In the genomic region with DNA sequence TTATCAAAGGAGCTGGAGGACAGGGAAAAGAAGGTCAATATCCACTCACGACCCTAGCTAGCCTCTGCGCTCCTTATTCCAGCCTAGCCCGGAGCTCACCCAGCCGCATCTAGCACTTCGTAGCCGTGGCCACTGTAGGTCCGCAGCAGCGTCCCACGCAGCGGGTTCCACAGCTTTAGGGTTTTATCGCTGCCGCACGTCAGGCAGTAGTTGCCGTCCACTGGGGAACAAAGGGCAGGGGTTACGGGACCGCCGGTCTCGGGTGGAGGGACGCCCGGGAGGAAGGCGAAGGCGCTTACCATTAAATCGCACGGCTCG, we compare ENCODE assay signal across 8 mouse cellular contexts. TPM values are rescaled to one million over a fixed set of nuclear protein-coding genes. Genes with fewer than 3 reads are reported as not detected.
A peak's percentile ranks its signal among the peaks of the same experiment; 100 is the strongest.
DNase-seq lines count a peak whose midpoint lies in the region; ATAC-seq lines count a peak whose summit lies in the region.
"Had no signal": no experiment of that assay in that cellular context is flagged by ENCODE, and none has a peak within 500 bp of the region (broad histone marks: within the 10 kb centered on the region; RNA-seq: fewer than 3 reads in every experiment).

No protein-coding gene starts in this region.

- peaks cover 18% of the 10 kb centered on the region; the same call in 1 of the 2 replicates for H3K4me1 ChIP-seq in neural tube, embryonic 11.5 days (ENCODE audit: control insufficient read depth, insufficient read depth, low read length)
- H3K4me1 ChIP-seq in intestine, embryonic 15.5 days (replicated peaks) = peaks cover 19% of the 10 kb centered on the region
- H3K4me1 ChIP-seq in neural tube, embryonic 14.5 days (ENCODE audit: control insufficient read depth, insufficient read depth, low read length) = peaks cover 13% of the 10 kb centered on the region; the same call in 1 of the 2 replicates

- peaks cover 3% of the 10 kb centered on the region for H3K36me3 ChIP-seq in neural tube, embryonic 11.5 days (ENCODE audit: control insufficient read depth, insufficient read depth, low read length)
- H3K36me3 ChIP-seq in intestine, embryonic 15.5 days = peaks cover 12% of the 10 kb centered on the region
- H3K36me3 ChIP-seq in neural tube, embryonic 14.5 days (ENCODE audit: control insufficient read depth, insufficient read depth, low read length) = peaks cover 16% of the 10 kb centered on the region

- peak overlapping the region; percentile 86 for H3K9ac ChIP-seq in neural tube, embryonic 11.5 days (ENCODE audit: low read length)
- H3K9ac ChIP-seq in intestine, embryonic 15.5 days = peak overlapping the region; percentile 91
- peak overlapping the region; percentile 76 for H3K9ac ChIP-seq in neural tube, embryonic 14.5 days (replicated peaks; ENCODE audit: low read depth, low read length)

- no peak for DNase-seq in neural tube, embryonic 11.5 days (ENCODE audit: low spot score)
- no peak for DNase-seq in neural tube, embryonic 10.5 days (ENCODE audit: extremely low spot score, low spot score)
- DNase-seq in adrenal gland, adult 8-10 months = no peak
- DNase-seq in layer of hippocampus, adult 9-10 months (ENCODE audit: low spot score) = no peak

- 2% methylated on average over 25 of the region's 25 CpGs for WGBS in neural tube, embryonic 11.5 days
- under 1% methylated on average over 25 of the region's 25 CpGs for WGBS in intestine, embryonic 15.5 days
- WGBS in neural tube, embryonic 14.5 days = under 1% methylated on average over 25 of the region's 25 CpGs

- H3K27ac ChIP-seq in neural tube, embryonic 11.5 days (ENCODE audit: low read depth, low read length) = no peak overlapping the region
- peak overlapping the region; percentile 83 for H3K27ac ChIP-seq in intestine, embryonic 15.5 days
- 0 out of 2 replicates have a peak overlapping the region, but pooled peaks have one; percentile 28 for H3K27ac ChIP-seq in neural tube, embryonic 14.5 days (ENCODE audit: low read depth, low read length)

- ATAC-seq in neural tube, embryonic 11.5 days (ENCODE audit: insufficient read depth, low FRiP score, low TSS enrichment) = no peak
- peak; percentile 27; the same call in 1 of the 2 replicates for ATAC-seq in erythroid progenitor cell, adult 5-6 weeks (replicated peaks; ENCODE audit: low FRiP score, poor library complexity, severe bottlenecking)
- no peak for ATAC-seq in intestine, embryonic 15.5 days
- no peak for ATAC-seq in neural tube, embryonic 14.5 days (ENCODE audit: low read depth)

- H3K9me3 ChIP-seq in neural tube, embryonic 11.5 days (ENCODE audit: control insufficient read depth, low read length) = no peaks in the 10 kb centered on the region
- no peaks in the 10 kb centered on the region for H3K9me3 ChIP-seq in intestine, embryonic 15.5 days
- no peaks in the 10 kb centered on the region for H3K9me3 ChIP-seq in neural tube, embryonic 14.5 days (ENCODE audit: control insufficient read depth, low read length)

- H3K4me3 ChIP-seq in neural tube, embryonic 11.5 days (ENCODE audit: low read depth, low read length) = peak overlapping the region; percentile 90
- H3K4me3 ChIP-seq in intestine, embryonic 15.5 days (replicated peaks) = peak overlapping the region; percentile 78
- peak overlapping the region; percentile 82 for H3K4me3 ChIP-seq in neural tube, embryonic 14.5 days (ENCODE audit: low read depth, low read length)

- no peaks in the 10 kb centered on the region for H3K27me3 ChIP-seq in neural tube, embryonic 11.5 days (ENCODE audit: control insufficient read depth, insufficient read depth, low read length)
- no peaks in the 10 kb centered on the region for H3K27me3 ChIP-seq in intestine, embryonic 15.5 days (replicated peaks)
- no peaks in the 10 kb centered on the region for H3K27me3 ChIP-seq in neural tube, embryonic 14.5 days (ENCODE audit: control insufficient read depth, insufficient read depth, low read length)

- peak overlapping the region; percentile 67 for H3K4me2 ChIP-seq in neural tube, embryonic 11.5 days (ENCODE audit: low read depth)
- peak overlapping the region; percentile 94 for H3K4me2 ChIP-seq in intestine, embryonic 15.5 days (replicated peaks)
- H3K4me2 ChIP-seq in neural tube, embryonic 14.5 days (ENCODE audit: low read depth, low read length) = peak overlapping the region; percentile 92

RNA-seq across cellular contexts. Expression of a gene that starts 0.4 kb away (rescaled TPM):
- 117 and 119 TPM in 2 replicates for polyA plus RNA-seq in neural tube, embryonic 11.5 days (2014; fragmentation: Nextera tagmentation; extraction: Ambion mirVana)
- 37.7 and 66.3 TPM in 2 replicates for total RNA-seq in erythroid progenitor cell, adult 5-6 weeks (2015; ENCODE audit: low replicate concordance)
- 7.3 and 23.1 TPM in 2 replicates for total RNA-seq in erythroid progenitor cell, adult 5-6 weeks (2017; ENCODE audit: low replicate concordance)
- polyA plus RNA-seq in intestine, embryonic 15.5 days (2015; fragmentation: Nextera tagmentation; extraction: Ambion mirVana) = 133 and 151 TPM in 2 replicates
- polyA plus RNA-seq in neural tube, embryonic 14.5 days (2014; fragmentation: Nextera tagmentation; extraction: Ambion mirVana) = 120 and 134 TPM in 2 replicates
- total RNA-seq in adrenal gland, adult 8-10 months (2022) = 10 to 100 TPM; 76.0 to 87.7 (median 81.1) TPM

RNA-seq across cellular contexts. Expression of a gene that starts 0.9 kb away (rescaled TPM):
- polyA plus RNA-seq in neural tube, embryonic 11.5 days (2014; fragmentation: Nextera tagmentation; extraction: Ambion mirVana) = 52.6 and 60.6 TPM in 2 replicates
- total RNA-seq in erythroid progenitor cell, adult 5-6 weeks (2015; ENCODE audit: low replicate concordance) = 30.6 and 35.6 TPM in 2 replicates
- total RNA-seq in erythroid progenitor cell, adult 5-6 weeks (2017; ENCODE audit: low replicate concordance) = 15.8 and 17.6 TPM in 2 replicates
- 35.7 and 42.9 TPM in 2 replicates for polyA plus RNA-seq in intestine, embryonic 15.5 days (2015; fragmentation: Nextera tagmentation; extraction: Ambion mirVana)
- polyA plus RNA-seq in neural tube, embryonic 14.5 days (2014; fragmentation: Nextera tagmentation; extraction: Ambion mirVana) = 47.2 and 47.9 TPM in 2 replicates
- 10 to 100 TPM; 22.6 to 30.1 (median 29.2) TPM for total RNA-seq in adrenal gland, adult 8-10 months (2022)

RNA-seq across cellular contexts. Expression of a gene that starts 2.9 kb away (rescaled TPM):
- polyA plus RNA-seq in neural tube, embryonic 11.5 days (2014; fragmentation: Nextera tagmentation; extraction: Ambion mirVana) = 14.4 and 17.4 TPM in 2 replicates
- 19.8 and 34.4 TPM in 2 replicates for total RNA-seq in erythroid progenitor cell, adult 5-6 weeks (2015; ENCODE audit: low replicate concordance)
- 7.0 and 13.2 TPM in 2 replicates for total RNA-seq in erythroid progenitor cell, adult 5-6 weeks (2017; ENCODE audit: low replicate concordance)
- polyA plus RNA-seq in intestine, embryonic 15.5 days (2015; fragmentation: Nextera tagmentation; extraction: Ambion mirVana) = 55.4 and 55.7 TPM in 2 replicates
- polyA plus RNA-seq in neural tube, embryonic 14.5 days (2014; fragmentation: Nextera tagmentation; extraction: Ambion mirVana) = 15.4 and 20.9 TPM in 2 replicates
- 10 to 100 TPM; 53.4 to 60.8 (median 54.3) TPM for total RNA-seq in adrenal gland, adult 8-10 months (2022)

RNA-seq across cellular contexts. Expression of a gene that starts 8.6 kb away (rescaled TPM):
- polyA plus RNA-seq in neural tube, embryonic 11.5 days (2014; fragmentation: Nextera tagmentation; extraction: Ambion mirVana) = 70.3 and 73.8 TPM in 2 replicates
- total RNA-seq in erythroid progenitor cell, adult 5-6 weeks (2015; ENCODE audit: low replicate concordance) = 13.4 and 15.9 TPM in 2 replicates
- 3.5 and 4.7 TPM in 2 replicates for total RNA-seq in erythroid progenitor cell, adult 5-6 weeks (2017; ENCODE audit: low replicate concordance)
- polyA plus RNA-seq in intestine, embryonic 15.5 days (2015; fragmentation: Nextera tagmentation; extraction: Ambion mirVana) = 56.6 and 57.5 TPM in 2 replicates
- polyA plus RNA-seq in neural tube, embryonic 14.5 days (2014; fragmentation: Nextera tagmentation; extraction: Ambion mirVana) = 115 and 123 TPM in 2 replicates
- total RNA-seq in adrenal gland, adult 8-10 months (2022) = 10 to 100 TPM; 31.4 to 41.2 (median 33.2) TPM

RNA-seq across cellular contexts. Expression of a gene that starts 12.4 kb away (rescaled TPM):
- not detected in 2 replicates for polyA plus RNA-seq in neural tube, embryonic 11.5 days (2014; fragmentation: Nextera tagmentation; extraction: Ambion mirVana)
- not detected in 2 replicates for total RNA-seq in erythroid progenitor cell, adult 5-6 weeks (2015; ENCODE audit: low replicate concordance)
- total RNA-seq in erythroid progenitor cell, adult 5-6 weeks (2017; ENCODE audit: low replicate concordance) = not detected in 2 replicates
- polyA plus RNA-seq in intestine, embryonic 15.5 days (2015; fragmentation: Nextera tagmentation; extraction: Ambion mirVana) = not detected in 2 replicates
- polyA plus RNA-seq in neural tube, embryonic 14.5 days (2014; fragmentation: Nextera tagmentation; extraction: Ambion mirVana) = 1.4 TPM in 1 of 2 replicates, not detected in the other
- 1 to 10 TPM in 1 of 4 experiments, not detected in 3; 1.3 TPM for total RNA-seq in adrenal gland, adult 8-10 months (2022)
- total RNA-seq: neutrophil, adult 5-6 weeks had no signal
